Mouse (Mus musculus) liver, postnatal 0 days (tissue): ENCODE data around the gene Txk. TPM values are rescaled to one million over a fixed set of nuclear protein-coding genes. Genes with fewer than 3 reads are reported as not detected.

Experiments used
- ATAC-seq: fragments of 200-750 bp; cut with Nextera tagmentation; 2 replicates; pipeline ENCODE4 v1.8.0; 2017; ENCODE audit warnings: mild to moderate bottlenecking, moderate library complexity
- DNase-seq: peaks from one replicate; pipeline ENCODE4 v3.0.0-alpha.2; 2016
- H3K27ac ChIP-seq: fragments of 300-500 bp; sonication (generic); 2 replicates; pipeline ENCODE4 v1.5.1; 2014; ENCODE audit warnings: antibody characterized with exemption, moderate library complexity, mild to moderate bottlenecking, low read depth
- H3K27me3 ChIP-seq: fragments of 300-500 bp; sonication (generic); 2 replicates; pipeline ENCODE4 v1.6.1; 2014; ENCODE audit warnings: low read length, control low read depth, mixed read lengths; ENCODE audit not compliant: insufficient read depth
- H3K36me3 ChIP-seq: fragments of 300-500 bp; sonication (generic); replicated peaks from 2 replicates; pipeline ENCODE4 v1.6.1; 2014; ENCODE audit warnings: mild to moderate bottlenecking, control low read depth, low read length, moderate library complexity, mixed read lengths; ENCODE audit not compliant: insufficient read depth
- H3K4me1 ChIP-seq: fragments of 300-500 bp; sonication (generic); 2 replicates; pipeline ENCODE4 v1.6.1; 2014; ENCODE audit warnings: antibody characterized with exemption, mild to moderate bottlenecking, control low read depth; ENCODE audit not compliant: insufficient read depth
- H3K4me2 ChIP-seq: fragments of 300-500 bp; sonication (generic); 2 replicates; pipeline ENCODE4 v1.6.1; 2014; ENCODE audit warnings: low read depth, mild to moderate bottlenecking, low read length, moderate library complexity, mixed read lengths
- H3K4me3 ChIP-seq: fragments of 300-500 bp; sonication (generic); 2 replicates; pipeline ENCODE4 v1.5.1; 2014; ENCODE audit warnings: low read depth, low read length
- H3K9ac ChIP-seq: fragments of 300-500 bp; sonication (generic); replicated peaks from 2 replicates; pipeline ENCODE4 v1.6.1; 2014; ENCODE audit warnings: mild to moderate bottlenecking, moderate library complexity
- H3K9me3 ChIP-seq: fragments of 300-500 bp; sonication (generic); 2 replicates; pipeline ENCODE4 v1.6.1; 2016; ENCODE audit warnings: mild to moderate bottlenecking, control low read depth, low read length, mixed read lengths
- CTCF ChIP-seq: sonication (generic); IDR thresholded peaks from 2 replicates; pipeline ENCODE4 v1.5.1; 2016; ENCODE audit warnings: antibody characterized with exemption, low read depth
- EP300 ChIP-seq: IDR thresholded peaks from 2 replicates; pipeline ENCODE4 v1.6.1; 2016; ENCODE audit warnings: antibody characterized with exemption, low read depth, mild to moderate bottlenecking
- WGBS: fragments of 180-500 bp; shearing (Covaris S2); extraction: QIAGEN DNeasy Blood & Tissue Kit; methylation state at CpG from one replicate; pipeline ENCODE4 v1.1.7; 2014; ENCODE audit not compliant: insufficient replicate concordance; 5-methylcytosine and 5-hydroxymethylcytosine counted together
- polyA plus RNA-seq: library from polyadenylated mRNA; unstranded; fragments of >200 nt; fragmentation: Nextera tagmentation; extraction: Ambion mirVana; gene quantifications from 2 replicates; pipeline ENCODE4 v1.2.1, GENCODE M21; 2015

The Txk gene
- polyA plus RNA-seq, 1 experiment from 2014 or later: 0.27 TPM

DNA sequence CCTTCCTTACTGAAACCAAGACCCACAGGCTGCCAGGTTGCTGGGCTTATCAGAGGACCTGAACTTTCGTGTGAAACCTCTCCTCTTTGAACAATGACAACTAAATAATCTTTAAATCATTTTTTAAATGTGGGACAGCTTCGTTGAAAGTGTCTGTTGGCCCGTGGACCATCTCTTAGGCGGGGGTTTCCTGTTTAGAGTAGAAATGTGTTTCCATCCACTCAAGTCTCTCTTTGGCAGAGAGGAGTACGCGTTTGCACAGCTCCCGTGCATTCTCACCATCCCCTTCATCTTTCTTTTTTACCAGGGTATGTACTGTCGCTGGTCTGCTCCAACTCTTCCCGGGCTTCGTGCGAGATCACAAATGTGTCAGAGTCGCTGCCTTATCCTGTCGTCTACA, 94.2 kb downstream of the Txk start:
- DNase-seq: no peak
- H3K27ac ChIP-seq: no peak overlapping the region
- WGBS: 77% methylated on average over 13 of the region's 13 CpGs
- no peaks in the 10 kb centered on the region for H3K9me3 ChIP-seq
- no peak for TF ChIP-seq EP300
- TF ChIP-seq CTCF: no peak
- H3K27me3 ChIP-seq: no peaks in the 10 kb centered on the region
- H3K9ac ChIP-seq: no peak overlapping the region
- H3K4me2 ChIP-seq: no peak overlapping the region
- H3K4me1 ChIP-seq: peaks cover 2% of the 10 kb centered on the region
- H3K4me3 ChIP-seq: no peak overlapping the region
- no peak for ATAC-seq
- peaks cover 5% of the 10 kb centered on the region for H3K36me3 ChIP-seq

DNA sequence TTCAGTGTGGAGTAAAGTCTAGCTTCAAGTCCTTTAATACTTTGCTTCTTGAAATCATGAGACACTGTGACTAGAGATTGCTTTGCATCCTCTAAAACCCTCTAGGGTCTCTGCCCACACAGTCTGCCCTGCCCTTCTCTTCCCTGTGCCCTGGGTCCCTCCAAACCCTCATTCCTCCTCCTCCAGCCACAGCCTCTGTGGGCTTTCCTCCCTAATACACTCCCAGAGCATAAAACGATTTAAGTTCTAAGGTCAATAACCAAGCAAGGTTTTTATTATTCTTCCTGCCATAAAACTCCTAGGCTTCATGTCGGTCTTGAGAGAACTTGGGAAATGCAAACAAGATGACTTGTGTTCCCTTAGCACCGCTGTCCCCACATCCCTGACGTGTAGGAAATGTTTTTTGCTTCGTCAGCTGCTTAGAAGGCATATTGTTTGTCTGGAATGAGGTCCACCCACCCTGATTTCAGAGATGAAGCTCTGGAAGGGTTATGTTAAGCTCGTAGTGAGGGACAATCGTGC, 96.2 kb downstream of the Txk start:
- no peaks in the 10 kb centered on the region for H3K27me3 ChIP-seq
- no peak for ATAC-seq
- H3K27ac ChIP-seq: no peak overlapping the region
- H3K9me3 ChIP-seq: no peaks in the 10 kb centered on the region
- no peak overlapping the region for H3K4me3 ChIP-seq
- peaks cover 6% of the 10 kb centered on the region for H3K4me1 ChIP-seq
- DNase-seq: no peak
- no peak for TF ChIP-seq CTCF
- TF ChIP-seq EP300: no peak
- H3K9ac ChIP-seq: no peak overlapping the region
- peaks cover 5% of the 10 kb centered on the region for H3K36me3 ChIP-seq
- H3K4me2 ChIP-seq: no peak overlapping the region
- WGBS: 40% methylated on average over 7 of the region's 7 CpGs

DNA sequence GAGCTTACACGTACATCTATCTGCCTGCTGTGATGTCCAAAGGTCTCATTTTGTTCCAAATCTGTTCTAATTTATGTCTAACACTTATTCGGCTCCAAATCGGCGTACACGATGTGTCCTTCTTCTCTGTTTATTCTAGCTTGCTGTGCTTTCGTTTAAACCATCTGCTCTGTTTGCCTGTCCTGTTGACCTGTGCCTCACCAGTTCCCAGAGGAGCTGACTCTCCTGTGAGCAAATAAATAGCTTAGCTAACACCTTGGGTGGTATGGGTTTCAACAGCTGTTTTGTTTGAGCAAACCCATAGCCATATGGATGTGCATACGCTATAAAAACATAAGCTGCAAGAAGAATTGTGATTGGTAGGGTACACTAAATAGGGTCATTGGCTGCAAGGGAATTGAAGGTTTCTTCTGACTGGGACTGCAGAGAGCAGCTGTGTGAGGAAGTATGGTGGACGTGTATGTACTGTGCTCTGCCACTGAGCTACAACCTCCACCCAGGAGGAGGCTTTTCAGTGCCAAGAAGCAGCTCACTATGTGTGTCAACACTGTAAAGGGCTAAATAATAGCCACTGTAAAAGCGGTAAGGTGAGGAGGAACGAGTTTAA, 99.4 kb downstream of the Txk start:
- DNase-seq (peak; percentile 28), ATAC-seq (peak; percentile 85)
- TF ChIP-seq CTCF: no peak
- TF ChIP-seq EP300: peak; percentile 59
- Histone ChIP-seq H3K27me3 (no peaks in the 10 kb centered on the region), H3K4me2 (peak overlapping the region; percentile 41; the same call in 1 of the 2 replicates), H3K36me3 (peaks cover 2% of the 10 kb centered on the region), H3K9me3 (no peaks in the 10 kb centered on the region), H3K9ac (no peak overlapping the region; the same call in 1 of the 2 replicates), H3K4me3 (no peak overlapping the region), H3K27ac (peak overlapping the region; percentile 85), H3K4me1 (peaks cover 6% of the 10 kb centered on the region; the same call in 1 of the 2 replicates)
- WGBS: 57% methylated on average over 10 of the region's 10 CpGs

DNA sequence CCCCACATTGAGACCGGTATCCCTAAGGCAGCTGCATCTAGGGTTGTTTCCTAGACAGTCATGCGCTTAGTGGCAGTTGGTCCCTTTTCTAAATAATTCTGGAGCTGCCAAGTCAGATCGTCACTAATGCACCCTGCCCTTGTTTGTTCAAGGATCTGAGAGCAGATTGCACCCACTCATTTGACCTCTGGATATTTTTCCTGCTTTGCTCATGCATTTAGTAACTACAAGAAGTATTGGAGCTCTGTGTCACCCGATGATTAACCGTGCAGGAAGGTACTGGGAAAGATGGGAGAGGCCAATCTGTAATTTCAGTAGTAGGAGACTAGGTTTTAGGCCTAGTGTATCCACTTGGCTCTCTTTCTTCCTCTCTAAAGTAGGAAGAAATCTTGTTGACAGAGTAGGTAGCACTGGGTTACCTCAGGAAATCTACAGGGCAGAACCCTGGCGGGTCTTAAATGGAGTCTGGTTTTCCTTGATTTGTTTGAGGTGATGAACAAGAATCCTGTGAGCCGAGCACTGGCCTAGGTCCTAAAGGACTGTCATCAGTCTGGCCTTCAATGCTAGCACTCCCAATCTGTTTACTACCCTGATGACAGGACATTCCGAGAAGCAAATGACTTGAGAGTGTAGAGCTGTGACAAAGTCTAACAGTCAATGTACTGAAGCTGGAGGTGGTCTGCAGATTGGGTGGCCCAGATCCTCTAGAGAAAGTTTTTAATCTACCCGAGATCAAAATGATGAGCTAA, 103.4 kb downstream of the Txk start:
- WGBS: 61% methylated on average over 9 of the region's 9 CpGs
- peak overlapping the region; percentile 92 for H3K27ac ChIP-seq
- DNase-seq: peak; percentile 45

DNA sequence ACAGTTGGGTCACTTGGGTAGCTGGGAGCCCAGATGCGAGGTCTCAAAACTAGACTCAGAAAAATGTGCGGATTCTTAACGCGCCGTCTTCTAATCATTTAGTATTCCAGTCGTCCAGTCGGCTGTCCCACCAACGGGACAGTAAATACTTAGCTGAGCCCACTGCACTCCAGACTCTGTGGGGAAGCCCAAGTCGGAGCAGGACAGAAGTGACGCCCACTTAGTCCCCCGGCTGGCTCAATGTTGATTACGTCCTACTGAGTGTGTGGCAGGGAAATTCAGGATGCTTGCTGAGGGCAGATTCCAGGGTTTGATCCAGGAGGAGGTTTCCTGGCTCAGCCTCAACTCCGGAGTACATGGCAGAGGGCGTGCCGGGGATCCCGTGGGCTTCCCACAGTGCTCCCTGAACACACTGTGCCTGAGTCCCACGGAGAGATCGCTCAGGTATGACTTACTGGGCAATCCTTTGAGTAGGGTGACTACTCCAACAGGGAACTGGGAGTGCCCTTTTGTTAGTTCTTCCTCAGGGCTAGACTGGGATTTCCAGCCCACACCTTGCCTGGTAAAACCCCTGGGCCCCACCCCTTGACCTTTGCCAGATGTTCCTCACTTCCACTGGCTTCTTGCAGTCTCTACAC, 104.5 kb downstream of the Txk start:
- Histone ChIP-seq H3K9ac (peak overlapping the region; percentile 66), H3K36me3 (no peaks in the 10 kb centered on the region), H3K4me1 (peaks cover 10% of the 10 kb centered on the region), H3K9me3 (no peaks in the 10 kb centered on the region), H3K27ac (peak overlapping the region; percentile 90), H3K27me3 (no peaks in the 10 kb centered on the region), H3K4me2 (peak overlapping the region; percentile 86), H3K4me3 (peak overlapping the region; percentile 61)
- ATAC-seq (peak; percentile 35), DNase-seq (peak; percentile 47)
- TF ChIP-seq EP300: no peak
- TF ChIP-seq CTCF: no peak
- WGBS: 9% methylated on average over 18 of the region's 18 CpGs

More for the DNA sequence above, 103.4 kb downstream of the Txk start:
- no peaks in the 10 kb centered on the region; the same call in 1 of the 2 replicates for H3K36me3 ChIP-seq
- peak; percentile 61 for ATAC-seq
- H3K4me1 ChIP-seq: peaks cover 14% of the 10 kb centered on the region
- no peak for TF ChIP-seq CTCF
- peak; percentile 61; the same call in 1 of the 2 replicates for TF ChIP-seq EP300
- peak overlapping the region; percentile 66 for H3K9ac ChIP-seq
- H3K4me2 ChIP-seq: peak overlapping the region; percentile 86
- H3K27me3 ChIP-seq: no peaks in the 10 kb centered on the region
- H3K9me3 ChIP-seq: no peaks in the 10 kb centered on the region
- peak overlapping the region; percentile 61 for H3K4me3 ChIP-seq

DNA sequence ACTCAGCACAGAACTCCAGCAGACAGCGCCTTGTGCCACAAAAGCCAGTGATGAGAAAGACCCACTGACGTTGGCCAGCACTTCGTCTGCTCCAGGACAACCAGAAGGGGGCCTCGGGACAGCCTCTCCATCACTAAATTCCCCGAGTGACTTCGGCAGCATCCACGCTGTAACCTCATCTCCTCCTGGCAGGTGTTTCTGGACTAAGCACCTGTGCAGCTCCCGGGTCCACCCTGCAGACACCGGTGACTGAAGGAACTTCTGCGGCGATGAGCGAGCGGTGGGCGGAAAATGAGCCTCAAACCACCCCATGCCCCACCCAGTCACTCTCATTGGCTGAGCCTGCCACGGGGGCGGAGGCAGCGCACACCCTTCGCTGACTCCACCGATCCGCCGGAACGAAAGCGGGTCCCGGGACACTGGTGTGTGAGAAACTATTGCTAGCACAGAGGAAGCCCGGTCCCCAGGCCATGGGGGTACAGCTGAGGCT, 105.1 kb downstream of the Txk start, which contains the start of gene Nipal1:
Nipal1 (plus strand) TSS at position 378 of the 490 bp plus-strand sequence.
- peak; percentile 17; the same call in 1 of the 2 replicates for TF ChIP-seq CTCF
- TF ChIP-seq EP300: no peak
- Histone ChIP-seq H3K27me3 (no peaks in the 10 kb centered on the region), H3K9ac (peak within 1 kb of the TSS; percentile 66), H3K4me2 (peak within 1 kb of the TSS; percentile 86), H3K27ac (peak within 1 kb of the TSS; percentile 90), H3K9me3 (no peaks in the 10 kb centered on the region), H3K36me3 (no peaks in the 10 kb centered on the region), H3K4me1 (peaks cover 10% of the 10 kb centered on the region), H3K4me3 (peak within 1 kb of the TSS; percentile 61)
- WGBS: under 1% methylated on average over 22 of the region's 25 CpGs
- DNase-seq (peak; percentile 86), ATAC-seq (peak; percentile 86)
